Mouse (Mus musculus): Measurements from ENCODE around the gene Pappa.

DNA sequence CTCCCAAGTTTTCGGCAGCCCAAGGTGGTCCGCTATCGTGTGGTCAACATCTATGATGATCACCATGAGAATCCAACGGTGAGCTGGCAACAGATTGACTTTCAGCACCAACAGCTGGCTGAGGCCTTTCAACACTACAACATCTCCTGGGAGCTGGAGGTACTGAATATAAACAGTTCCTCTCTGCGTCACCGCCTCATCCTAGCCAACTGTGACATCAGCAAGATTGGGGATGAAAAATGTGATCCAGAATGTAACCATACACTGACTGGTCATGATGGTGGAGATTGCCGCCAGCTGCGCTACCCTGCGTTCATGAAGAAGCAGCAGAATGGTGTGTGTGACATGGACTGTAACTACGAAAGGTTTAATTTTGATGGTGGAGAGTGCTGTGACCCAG, 32.3 kb downstream of the Pappa start:
- TF ChIP-seq POLR2A (IDR thresholded peaks at IDR 0.05; ENCODE audit: control insufficient read depth in 1 of 2, insufficient read depth in 1 of 2, low read depth in 1 of 2, low read length in 2 of 2, poor library complexity in 1 of 2) (no peak), ETS1 (IDR thresholded peaks at IDR 0.05; ENCODE audit: low read depth, low read length) (no peak), RAD21 (IDR thresholded peaks at IDR 0.05; ENCODE audit: low read depth, low read length) (no peak), CTCF (IDR thresholded peaks at IDR 0.05 in 2 of 3, conservative IDR thresholded peaks at IDR 0.05 in 1 of 3; ENCODE audit: control insufficient read depth in 1 of 3, insufficient read depth in 1 of 3, low read depth in 2 of 3, low read length in 3 of 3, poor library complexity in 1 of 3, severe bottlenecking in 1 of 3) (no peak)
